Mouse (Mus musculus) neural tube, embryonic 15.5 days (tissue): ENCODE measurements at regions not wholly inside any gene's neighbourhood (a gene's known extent, or its start where the extent isn't known, plus 50 kb on each side); places are given as distances from the start of the nearest gene placed in this dataset.
A peak's percentile ranks its signal among the peaks of the same experiment; 100 is the strongest.

Experiments used
- ATAC-seq: fragments of 200-750 bp; cut with Nextera tagmentation; 2 replicates; pipeline ENCODE4 v1.8.0; 2017; ENCODE audit warnings: mild to moderate bottlenecking, moderate TSS enrichment, moderate library complexity; ENCODE audit not compliant: low FRiP score
- H3K27ac ChIP-seq: fragments of 300-500 bp; sonication (generic); replicated peaks from 2 replicates; pipeline ENCODE4 v1.5.1; 2015; ENCODE audit warnings: mild to moderate bottlenecking, inconsistent platforms
- H3K27me3 ChIP-seq: fragments of 300-500 bp; sonication (generic); replicated peaks from 2 replicates; pipeline ENCODE4 v1.6.1; 2015; ENCODE audit warnings: inconsistent platforms
- H3K36me3 ChIP-seq: fragments of 300-500 bp; sonication (generic); 2 replicates; pipeline ENCODE4 v1.6.1; 2015; ENCODE audit warnings: inconsistent platforms
- H3K4me1 ChIP-seq: fragments of 300-500 bp; sonication (generic); 2 replicates; pipeline ENCODE4 v1.6.1; 2015; ENCODE audit warnings: inconsistent platforms
- H3K4me2 ChIP-seq: fragments of 300-500 bp; sonication (generic); 2 replicates; pipeline ENCODE4 v1.6.1; 2015; ENCODE audit warnings: inconsistent platforms, mild to moderate bottlenecking, moderate library complexity
- H3K4me3 ChIP-seq: fragments of 300-500 bp; sonication (generic); replicated peaks from 2 replicates; pipeline ENCODE4 v1.5.1; 2015; ENCODE audit warnings: mild to moderate bottlenecking, inconsistent platforms
- H3K9ac ChIP-seq: fragments of 300-500 bp; sonication (generic); replicated peaks from 2 replicates; pipeline ENCODE4 v1.6.1; 2015; ENCODE audit warnings: mild to moderate bottlenecking, inconsistent platforms
- H3K9me3 ChIP-seq: fragments of 300-500 bp; sonication (generic); replicated peaks from 2 replicates; pipeline ENCODE4 v1.6.1; 2016; ENCODE audit warnings: inconsistent platforms
- WGBS: fragments of 180-500 bp; shearing (Covaris S2); methylation state at CpG from one replicate; pipeline ENCODE4 v1.1.7; 2015; ENCODE audit warnings: mixed read lengths; 5-methylcytosine and 5-hydroxymethylcytosine counted together

DNA sequence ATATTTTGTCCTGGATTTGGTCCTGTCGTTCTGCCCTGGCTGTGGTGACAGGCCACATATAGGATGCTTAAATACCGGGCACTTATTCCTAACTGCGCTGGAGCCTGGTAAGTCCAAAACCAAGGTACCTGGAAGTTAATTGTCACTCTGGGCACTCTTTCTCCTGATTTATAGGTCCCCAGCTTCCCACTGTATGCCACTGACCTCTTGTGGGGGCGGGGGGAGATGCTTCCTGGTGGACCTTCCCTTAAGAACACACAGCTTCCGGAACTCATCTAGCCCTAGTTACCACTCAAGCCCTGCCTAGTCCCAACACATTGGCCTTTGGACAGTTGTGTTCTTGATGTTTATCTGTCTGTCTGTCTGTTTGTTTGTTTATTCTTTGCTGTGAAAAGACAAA is 165.3 kb upstream of the Ppp2r2d start:
- no peaks in the 10 kb centered on the region for H3K4me1 ChIP-seq
- no peak overlapping the region for H3K27ac ChIP-seq
- 85% methylated on average over 5 of the region's 5 CpGs for WGBS
- H3K36me3 ChIP-seq = no peaks in the 10 kb centered on the region
- no peaks in the 10 kb centered on the region for H3K27me3 ChIP-seq
- no peaks in the 10 kb centered on the region for H3K9me3 ChIP-seq
- no peak overlapping the region for H3K9ac ChIP-seq
- no peak overlapping the region for H3K4me2 ChIP-seq
- ATAC-seq = no peak
- no peak overlapping the region for H3K4me3 ChIP-seq

GRCm38 (mm10) chr7:138679575-138679974 is 166.3 kb upstream of the Ppp2r2d start:
- no peak overlapping the region for H3K27ac ChIP-seq
- no peaks in the 10 kb centered on the region for H3K4me1 ChIP-seq
- no peak for ATAC-seq
- no peaks in the 10 kb centered on the region for H3K36me3 ChIP-seq
- H3K4me3 ChIP-seq = no peak overlapping the region
- H3K9me3 ChIP-seq = no peaks in the 10 kb centered on the region
- 76% methylated on average over 2 of the region's 2 CpGs for WGBS
- H3K9ac ChIP-seq = no peak overlapping the region
- H3K4me2 ChIP-seq = no peak overlapping the region
- H3K27me3 ChIP-seq = no peaks in the 10 kb centered on the region

DNA sequence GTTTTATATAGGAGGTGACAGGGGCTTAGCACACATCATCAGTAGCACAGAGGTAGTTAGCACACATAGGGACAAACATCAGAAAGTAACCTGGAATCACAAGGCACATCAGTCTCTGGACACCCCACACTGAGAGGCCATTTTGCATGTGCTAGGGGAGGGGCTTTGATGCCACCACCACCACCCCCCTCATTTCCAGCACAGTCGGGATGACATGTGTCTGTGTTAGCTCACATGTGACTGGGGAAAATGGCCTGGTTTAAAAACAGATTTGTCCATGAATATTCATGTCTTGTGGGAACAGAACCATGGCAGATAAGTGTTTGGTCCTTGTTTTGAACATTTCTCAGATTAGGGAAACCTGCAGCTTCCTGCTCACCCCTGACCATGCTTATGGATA is 172.9 kb upstream of the Ppp2r2d start:
- H3K36me3 ChIP-seq = no peaks in the 10 kb centered on the region
- no peak overlapping the region for H3K4me2 ChIP-seq
- WGBS = 16% methylated on average over 1 of the region's 1 CpGs
- no peaks in the 10 kb centered on the region for H3K9me3 ChIP-seq
- no peak overlapping the region for H3K27ac ChIP-seq
- no peaks in the 10 kb centered on the region for H3K27me3 ChIP-seq
- H3K4me3 ChIP-seq = no peak overlapping the region
- no peak overlapping the region for H3K9ac ChIP-seq
- H3K4me1 ChIP-seq = peaks cover 11% of the 10 kb centered on the region
- ATAC-seq = no peak

- Histone ChIP-seq H3K4me3 (no peak overlapping the region), H3K36me3 (no peaks in the 10 kb centered on the region), H3K9me3 (no peaks in the 10 kb centered on the region), H3K9ac (no peak overlapping the region), H3K4me2 (no peak overlapping the region), H3K27me3 (no peaks in the 10 kb centered on the region), H3K4me1 (peaks cover 12% of the 10 kb centered on the region), H3K27ac (no peak overlapping the region; the same call in 1 of the 2 replicates)
- no peak for ATAC-seq
- 18% methylated on average over 4 of the region's 4 CpGs for WGBS
Measured at GRCm38 (mm10) chr7:138668337-138668736, 177.5 kb upstream of the Ppp2r2d start.

DNA sequence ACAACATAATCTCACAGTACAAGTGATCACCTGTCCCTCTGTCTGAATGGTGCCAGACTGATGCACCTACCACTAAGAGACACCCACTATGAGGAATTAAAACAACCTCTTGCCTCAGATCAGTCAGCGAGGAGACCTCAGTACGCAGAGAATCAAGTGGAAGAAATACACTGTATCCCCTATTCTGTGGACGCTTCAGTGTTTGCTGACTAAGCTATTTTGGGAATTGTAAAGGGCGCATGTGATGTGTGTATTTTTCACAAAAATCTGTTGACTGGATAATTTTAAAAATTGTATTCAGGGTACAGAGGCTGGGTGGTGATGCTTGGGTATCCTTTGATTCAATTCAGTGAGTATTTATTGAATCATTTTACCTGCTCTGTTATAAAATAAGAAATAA is 185.8 kb upstream of the Ppp2r2d start:
- ATAC-seq = no peak
- Histone ChIP-seq H3K4me1 (peaks cover 3% of the 10 kb centered on the region; the same call in 1 of the 2 replicates), H3K27me3 (no peaks in the 10 kb centered on the region), H3K36me3 (no peaks in the 10 kb centered on the region), H3K4me3 (no peak overlapping the region), H3K9ac (no peak overlapping the region), H3K27ac (no peak overlapping the region), H3K4me2 (no peak overlapping the region), H3K9me3 (no peaks in the 10 kb centered on the region)
- whole genome bisulfite sequencing = 82% methylated on average over 4 of the region's 4 CpGs

DNA sequence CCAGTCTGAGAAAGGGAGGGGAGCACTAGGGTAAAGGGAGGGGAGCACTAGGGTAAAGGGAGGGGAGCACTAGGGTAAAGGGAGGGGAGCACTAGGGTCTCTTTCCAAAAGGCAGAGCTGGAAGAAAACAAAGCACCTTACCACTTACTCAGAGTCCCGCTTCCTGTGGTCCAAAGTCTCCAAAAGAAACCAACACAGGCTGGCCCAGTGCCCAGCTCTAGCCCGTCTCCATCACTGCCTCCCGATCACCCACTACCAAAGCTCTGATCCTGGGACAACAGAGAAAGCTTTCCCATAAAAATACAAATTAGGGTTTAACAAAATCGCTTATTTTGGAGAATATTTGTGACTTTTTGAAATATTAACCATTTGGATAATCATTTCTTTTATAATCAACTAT is 188.4 kb upstream of the Ppp2r2d start:
- H3K27ac ChIP-seq = no peak overlapping the region
- peaks cover 3% of the 10 kb centered on the region; the same call in 1 of the 2 replicates for H3K4me1 ChIP-seq
- no peak overlapping the region for H3K4me3 ChIP-seq
- WGBS = 80% methylated on average over 4 of the region's 4 CpGs
- H3K9ac ChIP-seq = no peak overlapping the region
- no peaks in the 10 kb centered on the region for H3K27me3 ChIP-seq
- ATAC-seq = no peak
- H3K4me2 ChIP-seq = no peak overlapping the region
- H3K9me3 ChIP-seq = no peaks in the 10 kb centered on the region
- H3K36me3 ChIP-seq = no peaks in the 10 kb centered on the region

DNA sequence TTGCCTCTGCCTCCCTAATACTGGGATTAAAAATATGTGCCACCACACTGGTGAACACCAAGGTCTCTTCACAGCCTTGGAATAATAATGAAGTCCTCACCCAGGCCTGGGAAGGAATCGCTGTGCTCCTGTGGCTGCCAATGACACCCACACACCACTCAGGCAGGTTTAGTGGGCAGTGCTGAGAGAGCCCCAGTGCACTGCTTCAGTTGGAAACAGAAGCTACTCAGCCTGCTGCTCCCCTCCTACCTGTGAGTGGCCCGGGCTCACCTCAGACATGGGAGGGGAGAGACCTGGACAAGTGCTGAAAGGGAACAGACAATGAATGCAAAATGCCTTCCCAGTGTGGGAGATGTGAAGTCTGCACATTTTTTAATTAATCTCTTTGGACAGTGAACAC is 188.8 kb upstream of the Ppp2r2d start:
- Histone ChIP-seq H3K4me2 (no peak overlapping the region), H3K27ac (no peak overlapping the region), H3K36me3 (no peaks in the 10 kb centered on the region), H3K4me3 (no peak overlapping the region), H3K27me3 (no peaks in the 10 kb centered on the region), H3K9ac (no peak overlapping the region), H3K4me1 (peaks cover 3% of the 10 kb centered on the region; the same call in 1 of the 2 replicates), H3K9me3 (no peaks in the 10 kb centered on the region)
- ATAC-seq = no peak
- WGBS = 75% methylated on average over 2 of the region's 2 CpGs

DNA sequence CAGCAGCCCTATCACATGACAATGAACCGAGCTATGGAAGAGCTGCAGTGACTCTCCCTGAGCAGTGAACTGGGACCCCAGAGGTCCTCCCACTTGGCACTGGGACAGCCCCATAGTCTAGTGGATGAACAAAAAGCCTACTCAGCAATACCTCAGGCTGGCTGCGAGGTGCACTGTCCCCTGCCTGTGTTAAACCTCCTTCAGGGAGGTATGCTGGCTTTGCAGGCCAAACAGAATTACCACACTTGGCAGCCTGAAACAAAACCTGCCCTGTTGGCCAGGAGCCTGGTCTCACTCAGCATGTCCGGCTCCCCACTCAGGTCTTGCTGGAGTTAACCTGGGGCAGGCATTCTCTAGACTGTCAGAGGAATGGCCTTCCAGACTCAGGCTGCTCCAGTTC is 189.9 kb upstream of the Ppp2r2d start:
- WGBS = 67% methylated on average over 3 of the region's 3 CpGs
- Histone ChIP-seq H3K27me3 (no peaks in the 10 kb centered on the region), H3K4me2 (no peak overlapping the region), H3K4me3 (no peak overlapping the region), H3K4me1 (peaks cover 3% of the 10 kb centered on the region; the same call in 1 of the 2 replicates), H3K27ac (no peak overlapping the region), H3K36me3 (no peaks in the 10 kb centered on the region), H3K9ac (no peak overlapping the region), H3K9me3 (no peaks in the 10 kb centered on the region)
- no peak for ATAC-seq

DNA sequence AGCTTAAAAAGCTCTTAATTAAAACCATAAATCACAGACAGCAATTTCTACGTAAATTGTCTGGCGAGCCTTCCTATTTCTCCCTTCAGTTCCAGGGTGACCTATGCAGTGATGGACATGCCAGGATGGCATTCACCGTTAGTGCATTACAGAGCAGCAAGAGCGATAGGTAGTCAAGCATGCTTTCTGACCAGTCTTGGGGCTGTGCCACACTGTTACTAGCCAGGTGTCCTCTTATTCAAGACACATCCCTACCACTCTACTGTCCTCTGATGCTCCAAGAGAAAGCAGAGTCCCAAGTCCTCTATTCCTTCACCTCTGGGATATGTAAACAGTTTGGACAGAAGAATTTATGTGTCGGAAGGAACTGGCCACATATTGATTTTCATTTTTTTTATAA is 194.9 kb upstream of the Ppp2r2d start:
- no peaks in the 10 kb centered on the region for H3K9me3 ChIP-seq
- 0 out of 2 replicates have a peak overlapping the region, but pooled peaks have one; percentile 14 for H3K27ac ChIP-seq
- no peak overlapping the region for H3K4me3 ChIP-seq
- H3K27me3 ChIP-seq = no peaks in the 10 kb centered on the region
- no peak overlapping the region for H3K9ac ChIP-seq
- no peak for ATAC-seq
- WGBS = 46% methylated on average over 5 of the region's 5 CpGs
- H3K4me2 ChIP-seq = no peak overlapping the region
- H3K4me1 ChIP-seq = peaks cover 2% of the 10 kb centered on the region; the same call in 1 of the 2 replicates
- no peaks in the 10 kb centered on the region for H3K36me3 ChIP-seq

DNA sequence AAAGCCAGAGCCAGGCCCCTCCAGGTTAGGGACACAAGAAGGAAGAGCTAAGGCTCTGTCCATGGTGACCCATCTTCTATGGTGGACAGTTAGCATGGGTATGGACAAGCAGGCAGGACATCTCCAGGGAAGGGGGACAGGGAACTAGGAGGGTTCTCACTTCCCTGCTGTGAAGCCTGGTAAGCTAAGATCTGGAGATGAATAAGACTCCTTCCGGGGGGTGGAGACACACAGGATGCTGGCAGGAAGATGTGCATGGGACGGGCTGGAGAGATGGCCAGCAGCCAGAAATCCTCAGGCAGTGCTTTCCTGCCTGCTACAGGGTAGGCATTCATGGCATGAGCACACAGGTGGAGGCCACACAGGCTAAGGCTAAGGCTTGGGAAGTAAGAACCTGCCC is 198.2 kb upstream of the Ppp2r2d start:
- H3K4me2 ChIP-seq = no peak overlapping the region
- no peak overlapping the region for H3K27ac ChIP-seq
- H3K4me1 ChIP-seq = no peaks in the 10 kb centered on the region
- no peak overlapping the region for H3K9ac ChIP-seq
- H3K4me3 ChIP-seq = no peak overlapping the region
- 81% methylated on average over 2 of the region's 2 CpGs for WGBS
- H3K27me3 ChIP-seq = no peaks in the 10 kb centered on the region
- ATAC-seq = no peak
- H3K36me3 ChIP-seq = no peaks in the 10 kb centered on the region
- no peaks in the 10 kb centered on the region for H3K9me3 ChIP-seq

- WGBS = 61% methylated on average over 6 of the region's 6 CpGs
- Histone ChIP-seq H3K27me3 (no peaks in the 10 kb centered on the region), H3K27ac (no peak overlapping the region), H3K4me2 (no peak overlapping the region), H3K4me3 (no peak overlapping the region), H3K9ac (no peak overlapping the region), H3K9me3 (no peaks in the 10 kb centered on the region), H3K4me1 (no peaks in the 10 kb centered on the region), H3K36me3 (no peaks in the 10 kb centered on the region)
- no peak for ATAC-seq
Measured at GRCm38 (mm10) chr7:138640492-138641165, 205.2 kb upstream of the Ppp2r2d start.

GRCm38 (mm10) chr7:138639541-138639940 is 206.3 kb upstream of the Ppp2r2d start:
- WGBS = 82% methylated on average over 3 of the region's 3 CpGs
- Histone ChIP-seq H3K27ac (no peak overlapping the region), H3K36me3 (no peaks in the 10 kb centered on the region), H3K9me3 (no peaks in the 10 kb centered on the region), H3K27me3 (no peaks in the 10 kb centered on the region), H3K4me1 (no peaks in the 10 kb centered on the region), H3K9ac (no peak overlapping the region), H3K4me2 (no peak overlapping the region), H3K4me3 (no peak overlapping the region)
- no peak for ATAC-seq
